Mouse (Mus musculus) adrenal gland, adult 10 weeks (tissue): ENCODE results near the gene Tc2n. TPM values are rescaled to one million over a fixed set of nuclear protein-coding genes. Genes with fewer than 3 reads are reported as not detected.

Experiments
- polyA plus RNA-seq: library from polyadenylated mRNA; stranded (reverse); fragments of 350-450 nt; fragmentation: Illumina TruSeq; extraction: RNeasy Lipid Tissue Mini Kit (QIAGEN cat#74804); gene quantifications from one replicate; pipeline ENCODE4 v1.2.3, GENCODE M21; 2014; ENCODE audit warnings: low read depth, low replicate concordance

The Tc2n gene
- polyA plus RNA-seq = 1.1 TPM

GRCm38 (mm10) chr12:101718054-101718754 is at the start of gene Tc2n:
Tc2n (minus strand) TSS chr12:101718523.

Other genes with a start within 250 kb of the Tc2n start
- 24.0 TPM for gene Fbln5, start 100.5 kb upstream of the Tc2n start, polyA plus RNA-seq
- gene Trip11, start 194.7 kb upstream of the Tc2n start, polyA plus RNA-seq = 65.8 TPM
- gene Atxn3, start 239.7 kb upstream of the Tc2n start, polyA plus RNA-seq = 45.4 TPM